Mouse (Mus musculus) cerebellum, adult (tissue): ENCODE results near the gene Crls1.

Experiments used
- ATAC-seq: cut with Nextera tagmentation; 2 replicates; pipeline ENCODE4 v1.9.2; 2017; ENCODE audit warnings: mild to moderate bottlenecking, moderate library complexity, mixed read lengths; ENCODE audit not compliant: insufficient number of reproducible peaks, low FRiP score, low TSS enrichment

The Crls1 gene

GRCm38 (mm10) chr2:132880844-132881645, 34.6 kb downstream of the Crls1 start, which contains the start of gene Lrrn4:
Gene Lrrn4 (minus strand): TSS chr2:132880891.
- no peak for ATAC-seq

- no peak for ATAC-seq
Measured at GRCm38 (mm10) chr2:132884303-132884967, 38.0 kb downstream of the Crls1 start.

DNA sequence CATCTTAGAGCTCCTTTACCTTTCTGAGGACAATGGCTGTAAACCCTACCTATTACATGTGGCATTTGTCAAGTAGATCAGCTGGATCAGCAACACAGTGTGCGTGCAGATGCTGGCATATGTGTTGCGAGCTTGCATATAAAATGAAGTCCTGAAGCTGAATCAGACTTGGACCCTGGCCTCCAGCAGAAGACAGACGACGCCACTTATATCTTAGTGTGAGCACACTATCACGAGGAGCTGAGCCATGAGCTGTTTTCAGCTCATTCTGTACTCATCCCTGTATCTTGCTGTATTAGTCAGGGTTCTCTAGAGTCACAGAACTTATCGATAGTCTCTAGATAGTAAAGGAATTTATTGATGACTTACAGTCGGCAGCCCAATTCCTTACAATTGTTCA, 38.8 kb downstream of the Crls1 start:
- ATAC-seq: no peak

GRCm38 (mm10) chr2:132893826-132894225, 47.4 kb downstream of the Crls1 start:
- no peak for ATAC-seq

- no peak for ATAC-seq
Measured at GRCm38 (mm10) chr2:132898211-132898610, 51.7 kb downstream of the Crls1 start.

DNA sequence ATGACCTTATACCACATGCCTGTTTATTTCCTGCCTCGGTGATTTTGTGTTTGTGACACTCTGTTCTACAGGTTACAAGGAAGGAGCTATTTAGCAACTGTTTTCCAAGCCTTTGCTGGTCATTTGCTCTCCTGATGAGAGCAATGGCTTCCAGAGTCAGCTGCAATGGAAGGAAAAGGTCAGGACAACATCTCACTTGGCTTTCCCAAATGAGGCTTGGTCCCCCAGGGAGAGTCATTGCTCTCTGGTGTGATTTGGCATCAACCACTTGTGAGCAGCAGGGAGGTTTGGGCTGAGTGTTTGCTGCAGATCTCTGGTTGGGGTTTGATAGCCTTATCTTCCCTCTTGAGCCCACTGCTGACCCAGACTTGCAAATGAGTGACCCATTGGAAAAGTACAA, 54.1 kb downstream of the Crls1 start:
- ATAC-seq: no peak

- no peak for ATAC-seq
Measured at GRCm38 (mm10) chr2:132901636-132902035, 55.2 kb downstream of the Crls1 start.

DNA sequence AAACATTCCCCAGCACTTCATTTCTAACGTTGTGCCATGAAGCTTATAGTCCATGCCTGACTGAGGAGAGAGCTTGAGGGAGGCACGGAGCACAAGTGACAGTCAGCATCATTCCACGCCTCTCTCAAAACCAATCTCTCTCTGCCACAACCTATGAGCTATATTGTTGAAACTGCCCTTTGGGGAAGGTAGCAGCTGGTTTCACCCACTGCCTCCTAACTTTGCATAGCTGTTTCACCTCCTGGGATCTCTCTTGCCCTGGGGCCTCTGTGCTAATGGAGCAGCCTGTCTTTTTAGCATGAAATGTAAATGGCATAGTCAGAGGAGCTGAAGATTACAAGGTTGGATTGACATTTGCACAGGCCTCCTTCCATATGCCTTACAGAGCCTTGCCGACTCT, 55.6 kb downstream of the Crls1 start:
- no peak for ATAC-seq

- ATAC-seq: peak; percentile 82
Measured at GRCm38 (mm10) chr2:132903498-132903897, 57.0 kb downstream of the Crls1 start.

DNA sequence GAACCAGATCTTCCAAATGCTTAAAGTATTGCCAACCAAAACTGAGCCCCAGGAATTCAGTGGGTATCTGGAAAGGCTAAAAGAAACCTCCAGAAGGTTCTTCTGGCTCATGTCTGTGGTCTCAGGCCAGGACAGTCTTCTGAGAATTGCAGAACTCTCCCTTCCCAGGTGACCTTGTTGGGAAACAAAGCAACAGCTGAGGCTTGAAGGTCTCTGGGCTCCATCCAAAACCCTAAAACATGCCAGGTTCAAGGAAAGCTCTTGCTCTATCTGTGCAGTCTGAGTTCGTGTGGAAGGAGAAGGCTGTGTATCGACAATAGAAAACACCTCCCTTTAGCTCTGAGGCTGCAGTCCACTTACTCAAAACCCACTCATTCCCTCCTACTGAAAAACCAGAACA, 58.5 kb downstream of the Crls1 start:
- ATAC-seq: no peak

GRCm38 (mm10) chr2:132906763-132907162, 60.3 kb downstream of the Crls1 start:
- no peak for ATAC-seq

GRCm38 (mm10) chr2:132914785-132915184, 68.3 kb downstream of the Crls1 start:
- no peak for ATAC-seq
